Mouse (Mus musculus): Measurements from ENCODE around the gene Olfr1049. TPM values are rescaled to one million over a fixed set of nuclear protein-coding genes. Genes with fewer than 3 reads are reported as not detected.
"Not testable (repeated sequence)": the region's sequence is repeated elsewhere in the genome, so short reads cannot be mapped to it uniquely, and the experiment has no call there.

The Olfr1049 gene
- not detected in 2 replicates for polyA plus RNA-seq (2012; rRNA removed)

- not testable (repeated sequence) for H3K4me1 ChIP-seq (ENCODE audit: control insufficient read depth, insufficient read depth, low read length); H3K27ac ChIP-seq (ENCODE audit: insufficient read depth, low read length); H3K4me3 ChIP-seq (ENCODE audit: insufficient read depth, low read length)
These were observed at the start of gene Olfr1049 for GRCm38 (mm10) chr2:86258228-86258627. TSS of gene Olfr1049 (minus strand) at chr2:86258328.

GRCm38 (mm10) chr2:86292155-86292554 lies 34.0 kb upstream of the Olfr1049 start, which contains the start of gene Olfr1052:
TSS of gene Olfr1052 (plus strand) at chr2:86292455.
- no peak within 1 kb of the TSS for H3K27ac ChIP-seq (ENCODE audit: insufficient read depth, low read length)
- H3K4me1 ChIP-seq (ENCODE audit: control insufficient read depth, insufficient read depth, low read length): no peaks in the 10 kb centered on the region
- no peak within 1 kb of the TSS for H3K4me3 ChIP-seq (ENCODE audit: insufficient read depth, low read length)
- TF ChIP-seq CTCF (IDR thresholded peaks at IDR 0.05; ENCODE audit: extremely low read depth, insufficient read depth, low read length) (no peak), POLR2A (IDR thresholded peaks at IDR 0.05; ENCODE audit: extremely low read depth, insufficient read depth, low read length) (no peak)

- not testable (repeated sequence) for H3K27ac ChIP-seq (ENCODE audit: insufficient read depth, low read length); H3K4me1 ChIP-seq (ENCODE audit: control insufficient read depth, insufficient read depth, low read length); H3K4me3 ChIP-seq (ENCODE audit: insufficient read depth, low read length)
These were observed 20.9 kb upstream of the Olfr1049 start, which contains the start of gene Olfr1051 for GRCm38 (mm10) chr2:86278988-86279387. TSS of gene Olfr1051 (minus strand) at chr2:86279088.

DNA sequence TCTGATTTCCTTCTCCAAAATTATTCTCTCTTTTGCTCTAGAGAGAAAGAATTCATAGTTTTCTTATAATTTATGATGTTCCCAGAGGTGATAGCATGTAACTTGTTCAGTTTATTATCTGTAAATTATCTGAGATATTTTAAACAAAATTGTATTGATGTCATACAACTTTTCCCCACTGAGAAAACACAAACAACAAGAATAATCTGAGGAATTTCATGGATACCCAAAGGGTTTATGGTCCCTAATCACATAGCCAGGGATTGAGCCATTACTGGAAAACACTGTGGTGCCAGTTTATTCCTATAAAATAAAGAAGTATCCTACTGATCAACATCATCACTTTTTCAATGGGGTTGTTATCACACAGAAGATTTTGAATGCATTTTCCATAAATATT lies 17.9 kb downstream of the Olfr1049 start, which contains the start of gene Olfr1048:
Gene Olfr1048, minus strand, starts transcription at position 101 of the 400 bp plus-strand sequence.
- TF ChIP-seq POLR2A (IDR thresholded peaks at IDR 0.05; ENCODE audit: extremely low read depth, insufficient read depth, low read length): no peak
- TF ChIP-seq CTCF (IDR thresholded peaks at IDR 0.05; ENCODE audit: extremely low read depth, insufficient read depth, low read length): no peak
- H3K27ac ChIP-seq (ENCODE audit: insufficient read depth, low read length): no peak within 1 kb of the TSS
- H3K4me3 ChIP-seq (ENCODE audit: insufficient read depth, low read length): no peak within 1 kb of the TSS
- no peaks in the 10 kb centered on the region for H3K4me1 ChIP-seq (ENCODE audit: control insufficient read depth, insufficient read depth, low read length)

GRCm38 (mm10) chr2:86231301-86231700 lies 26.8 kb downstream of the Olfr1049 start, which contains the start of gene Olfr1047:
TSS of gene Olfr1047 (minus strand) at chr2:86231401.
- Histone ChIP-seq H3K27ac (ENCODE audit: insufficient read depth, low read length) (no peak within 1 kb of the TSS), H3K4me1 (ENCODE audit: control insufficient read depth, insufficient read depth, low read length) (no peaks in the 10 kb centered on the region), H3K4me3 (ENCODE audit: insufficient read depth, low read length) (no peak within 1 kb of the TSS)
- TF ChIP-seq CTCF (IDR thresholded peaks at IDR 0.05; ENCODE audit: extremely low read depth, insufficient read depth, low read length): no peak
- TF ChIP-seq POLR2A (IDR thresholded peaks at IDR 0.05; ENCODE audit: extremely low read depth, insufficient read depth, low read length): no peak

DNA sequence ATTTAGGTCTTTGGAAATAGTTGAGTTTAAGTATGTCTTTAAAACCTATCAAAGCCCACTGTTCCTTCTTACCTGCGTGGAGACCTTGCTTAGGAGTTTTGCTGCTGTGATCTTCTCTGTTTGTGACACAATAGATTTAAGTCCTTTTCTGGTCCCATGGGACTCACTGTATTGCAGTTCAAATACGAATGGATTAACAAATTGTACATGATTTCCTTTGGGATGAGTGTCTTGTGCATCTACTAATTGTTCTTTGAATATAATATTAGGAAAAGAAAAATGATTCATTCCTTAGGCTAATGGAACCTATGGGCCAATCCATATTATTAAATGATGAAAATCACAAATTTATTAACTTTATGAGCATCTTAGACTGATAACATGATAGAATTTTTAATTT lies 38.9 kb downstream of the Olfr1049 start, which contains the start of gene Olfr1046:
Gene Olfr1046, minus strand, starts transcription at position 101 of the 400 bp plus-strand sequence.
- Histone ChIP-seq H3K4me3 (ENCODE audit: insufficient read depth, low read length) (no peak within 1 kb of the TSS), H3K27ac (ENCODE audit: insufficient read depth, low read length) (no peak within 1 kb of the TSS), H3K4me1 (ENCODE audit: control insufficient read depth, insufficient read depth, low read length) (no peaks in the 10 kb centered on the region)
- no peak for TF ChIP-seq CTCF (IDR thresholded peaks at IDR 0.05; ENCODE audit: extremely low read depth, insufficient read depth, low read length)
- no peak for TF ChIP-seq POLR2A (IDR thresholded peaks at IDR 0.05; ENCODE audit: extremely low read depth, insufficient read depth, low read length)

Other genes with a start within 250 kb of the Olfr1049 start
- gene Olfr1033, start 237.7 kb downstream of the Olfr1049 start, polyA plus RNA-seq (2012; rRNA removed): 0.13 and 0.17 TPM in 2 replicates
- gene Olfr1034, start 212.5 kb downstream of the Olfr1049 start, polyA plus RNA-seq (2012; rRNA removed): 0.02 TPM in 1 of 2 replicates, not detected in the other
- not detected in 2 replicates for gene Olfr1036, start 184.3 kb downstream of the Olfr1049 start, polyA plus RNA-seq (2012; rRNA removed)
- not detected in 2 replicates for gene Olfr1037, start 170.9 kb downstream of the Olfr1049 start, polyA plus RNA-seq (2012; rRNA removed)
- not detected in 2 replicates for gene Olfr1039, start 122.4 kb downstream of the Olfr1049 start, polyA plus RNA-seq (2012; rRNA removed)
- gene Olfr1040, start 111.6 kb downstream of the Olfr1049 start, polyA plus RNA-seq (2012; rRNA removed): not detected in 2 replicates
- not detected in 2 replicates for gene Olfr1042, start 96.5 kb downstream of the Olfr1049 start, polyA plus RNA-seq (2012; rRNA removed)
- gene Olfr1043, start 90.8 kb downstream of the Olfr1049 start, polyA plus RNA-seq (2012; rRNA removed): not detected in 2 replicates
- gene Olfr1044, start 80.5 kb downstream of the Olfr1049 start, polyA plus RNA-seq (2012; rRNA removed): not detected in 2 replicates
- gene Olfr52, start 72.6 kb downstream of the Olfr1049 start, polyA plus RNA-seq (2012; rRNA removed): not detected in 2 replicates
- not detected in 2 replicates for gene Olfr1045, start 55.3 kb downstream of the Olfr1049 start, polyA plus RNA-seq (2012; rRNA removed)
- gene Olfr1046, start 39.0 kb downstream of the Olfr1049 start, polyA plus RNA-seq (2012; rRNA removed): not detected in 2 replicates
- not detected in 2 replicates for gene Olfr1047, start 26.9 kb downstream of the Olfr1049 start, polyA plus RNA-seq (2012; rRNA removed)
- gene Olfr1048, start 18.0 kb downstream of the Olfr1049 start, polyA plus RNA-seq (2012; rRNA removed): not detected in 2 replicates
- gene Olfr1051, start 20.8 kb upstream of the Olfr1049 start, polyA plus RNA-seq (2012; rRNA removed): not detected in 2 replicates
- not detected in 2 replicates for gene Olfr1052, start 34.1 kb upstream of the Olfr1049 start, polyA plus RNA-seq (2012; rRNA removed)
- not detected in 2 replicates for gene Olfr1053, start 57.0 kb upstream of the Olfr1049 start, polyA plus RNA-seq (2012; rRNA removed)
- gene Olfr1054, start 77.1 kb upstream of the Olfr1049 start, polyA plus RNA-seq (2012; rRNA removed): not detected in 2 replicates
- not detected in 2 replicates for gene Olfr1055, start 92.0 kb upstream of the Olfr1049 start, polyA plus RNA-seq (2012; rRNA removed)
- gene Olfr1056, start 104.1 kb upstream of the Olfr1049 start, polyA plus RNA-seq (2012; rRNA removed): not detected in 2 replicates
- not detected in 2 replicates for gene Olfr1057, start 120.1 kb upstream of the Olfr1049 start, polyA plus RNA-seq (2012; rRNA removed)
- gene Olfr1058, start 130.2 kb upstream of the Olfr1049 start, polyA plus RNA-seq (2012; rRNA removed): not detected in 2 replicates
- not detected in 2 replicates for gene Olfr1061, start 155.7 kb upstream of the Olfr1049 start, polyA plus RNA-seq (2012; rRNA removed)
- gene Olfr1062, start 168.4 kb upstream of the Olfr1049 start, polyA plus RNA-seq (2012; rRNA removed): not detected in 2 replicates
- not detected in 2 replicates for gene Olfr1065, start 192.3 kb upstream of the Olfr1049 start, polyA plus RNA-seq (2012; rRNA removed)
- not detected in 2 replicates for gene Olfr1066, start 197.9 kb upstream of the Olfr1049 start, polyA plus RNA-seq (2012; rRNA removed)
- gene Olfr228, start 229.1 kb upstream of the Olfr1049 start, polyA plus RNA-seq (2012; rRNA removed): not detected in 2 replicates

Measured in cortical plate, adult 2 months (tissue).